8 mouse cellular contexts compared by ENCODE assay signal in the genomic region with DNA sequence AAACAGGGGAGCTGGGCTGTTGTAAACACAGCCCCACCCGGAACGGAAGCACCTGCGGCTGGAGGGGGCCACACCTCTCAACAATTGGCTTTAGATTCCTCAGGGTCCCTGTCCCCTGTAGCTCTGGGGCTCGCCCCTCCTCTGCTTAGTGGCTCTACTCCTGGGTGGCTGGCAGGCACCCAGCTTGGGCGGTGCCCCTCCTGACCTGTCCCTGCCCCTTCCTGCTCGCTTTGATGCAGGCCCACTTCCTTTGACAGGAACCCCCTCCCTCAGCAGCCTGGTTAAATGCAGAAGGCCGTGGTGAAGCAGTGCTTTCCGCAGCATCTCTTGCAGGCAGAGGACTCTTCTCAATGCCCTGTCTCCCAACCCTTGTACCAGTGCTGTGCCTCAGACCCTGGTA. TPM values are rescaled to one million over a fixed set of nuclear protein-coding genes. Genes with fewer than 3 reads are reported as not detected.
DNase-seq lines count a peak whose midpoint lies in the region; ATAC-seq and TF ChIP-seq lines count a peak whose summit lies in the region.

No protein-coding gene starts in this region.

- no peak for ATAC-seq in hindbrain, embryonic 12.5 days (ENCODE audit: low FRiP score)
- no peak for ATAC-seq in hindbrain, embryonic 16.5 days
- ATAC-seq in activated CD4-positive, CD25-positive, alpha-beta regulatory T cell, adult 4 months, result peak; percentile 68
- no peak for ATAC-seq in liver, embryonic 14.5 days (ENCODE audit: insufficient read depth)
- no peak for ATAC-seq in frontal cortex, adult (ENCODE audit: low TSS enrichment)

- no peak for TF ChIP-seq CTCF in liver, embryonic 14.5 days (IDR thresholded peaks at IDR 0.05; ENCODE audit: low read depth)

- WGBS in hindbrain, embryonic 12.5 days, result 81% methylated on average over 8 of the region's 8 CpGs
- whole genome bisulfite sequencing in hindbrain, embryonic 16.5 days, result 65% methylated on average over 8 of the region's 8 CpGs
- WGBS in liver, embryonic 14.5 days (ENCODE audit: insufficient replicate concordance), result 34% methylated on average over 8 of the region's 8 CpGs

- peak overlapping the region; percentile 33; the same call in 1 of the 2 replicates for H3K9ac ChIP-seq in hindbrain, embryonic 12.5 days
- no peak overlapping the region for H3K9ac ChIP-seq in hindbrain, embryonic 16.5 days (ENCODE audit: low read depth, low read length)
- H3K9ac ChIP-seq in liver, embryonic 14.5 days (replicated peaks), result no peak overlapping the region

- peaks cover 28% of the 10 kb centered on the region for H3K4me1 ChIP-seq in hindbrain, embryonic 12.5 days
- H3K4me1 ChIP-seq in hindbrain, embryonic 16.5 days (ENCODE audit: control insufficient read depth, insufficient read depth, low read depth, low read length), result peaks cover 18% of the 10 kb centered on the region
- peaks cover 16 to 25% of the 10 kb centered on the region in 2 experiments for H3K4me1 ChIP-seq in liver, embryonic 14.5 days (replicated peaks; ENCODE audit: control insufficient read depth in 2 of 2, insufficient read depth in 2 of 2, low read length in 1 of 2)

- TF ChIP-seq EP300 in liver, embryonic 14.5 days (IDR thresholded peaks at IDR 0.05; ENCODE audit: low read depth), result no peak

- peak; percentile 56 to 63 for DNase-seq in heart, postnatal 10 days
- DNase-seq in liver, embryonic 14.5 days (ENCODE audit: low read depth in 3 of 3, low spot score in 3 of 3), result no peak
- DNase-seq in spleen, postnatal 10 days (ENCODE audit: low spot score in 2 of 2), result peak; percentile 45 to 80
- DNase-seq in cerebellum, adult 11 months, result no peak

- no peak overlapping the region for H3K4me2 ChIP-seq in hindbrain, embryonic 12.5 days (replicated peaks)
- no peak overlapping the region for H3K4me2 ChIP-seq in hindbrain, embryonic 16.5 days (ENCODE audit: low read length)
- peak overlapping the region; percentile 40 for H3K4me2 ChIP-seq in liver, embryonic 14.5 days (ENCODE audit: low read depth)

- H3K36me3 ChIP-seq in hindbrain, embryonic 12.5 days, result peaks cover 66% of the 10 kb centered on the region
- peaks cover 50% of the 10 kb centered on the region for H3K36me3 ChIP-seq in hindbrain, embryonic 16.5 days (ENCODE audit: control insufficient read depth, insufficient read depth, low read length)
- H3K36me3 ChIP-seq in liver, embryonic 14.5 days (replicated peaks; ENCODE audit: control insufficient read depth, insufficient read depth, low read depth), result peaks cover 44% of the 10 kb centered on the region

- no peaks in the 10 kb centered on the region for H3K9me3 ChIP-seq in hindbrain, embryonic 12.5 days (replicated peaks)
- no peaks in the 10 kb centered on the region for H3K9me3 ChIP-seq in hindbrain, embryonic 16.5 days (ENCODE audit: control insufficient read depth, low read length)
- no peaks in the 10 kb centered on the region for H3K9me3 ChIP-seq in liver, embryonic 14.5 days (ENCODE audit: control insufficient read depth, low read length)

- no peak overlapping the region for H3K4me3 ChIP-seq in hindbrain, embryonic 12.5 days
- no peak overlapping the region for H3K4me3 ChIP-seq in hindbrain, embryonic 16.5 days (ENCODE audit: low read length)
- no peak overlapping the region for H3K4me3 ChIP-seq in liver, embryonic 14.5 days (ENCODE audit: insufficient read depth in 1 of 2, low read depth in 2 of 2, low read length in 2 of 2)

- H3K27me3 ChIP-seq in hindbrain, embryonic 12.5 days, result no peaks in the 10 kb centered on the region
- no peaks in the 10 kb centered on the region for H3K27me3 ChIP-seq in hindbrain, embryonic 16.5 days (replicated peaks; ENCODE audit: control insufficient read depth, insufficient read depth, low read length)
- H3K27me3 ChIP-seq in liver, embryonic 14.5 days (ENCODE audit: control insufficient read depth, insufficient read depth, low read length), result no peaks in the 10 kb centered on the region

- intact Hi-C loops in heart, postnatal 10 days (cut with DNase I), result loop anchor here (5.0 kb wide), 1 partner anchor 39 kb away; no protein-coding TSS in a partner anchor

- H3K27ac ChIP-seq in hindbrain, embryonic 12.5 days, result no peak overlapping the region
- no peak overlapping the region for H3K27ac ChIP-seq in hindbrain, embryonic 16.5 days (ENCODE audit: low read depth, low read length)
- H3K27ac ChIP-seq in liver, embryonic 14.5 days, result no peak overlapping the region

RNA-seq across cellular contexts. Expression of a gene that starts 2.8 kb away (rescaled TPM):
- 982 and 1,135 TPM in 2 replicates for polyA plus RNA-seq in hindbrain, embryonic 12.5 days (2016; fragmentation: Nextera tagmentation; extraction: Ambion mirVana)
- 698 and 709 TPM in 2 replicates for polyA plus RNA-seq in hindbrain, embryonic 16.5 days (2015; fragmentation: Nextera tagmentation; extraction: Ambion mirVana)
- polyA plus RNA-seq in activated CD4-positive, CD25-positive, alpha-beta regulatory T cell, adult 4 months (2017; shearing (Covaris generic)), result 1,000 to 10,000 TPM; 4,562 to 5,652 TPM
- 100 to 1,000 TPM; 752 to 773 TPM for total RNA-seq in heart, postnatal 10 days (2021)
- polyA plus RNA-seq in liver, embryonic 14.5 days (2012; rRNA removed), result 309 and 366 TPM in 2 replicates
- 989 and 1,016 TPM in 2 replicates for polyA plus RNA-seq in liver, embryonic 14.5 days (2014; fragmentation: Nextera tagmentation; extraction: Ambion mirVana)

RNA-seq across cellular contexts. Expression of a gene that starts 7.2 kb away (rescaled TPM):
- polyA plus RNA-seq in hindbrain, embryonic 12.5 days (2016; fragmentation: Nextera tagmentation; extraction: Ambion mirVana), result 977 and 1,019 TPM in 2 replicates
- polyA plus RNA-seq in hindbrain, embryonic 16.5 days (2015; fragmentation: Nextera tagmentation; extraction: Ambion mirVana), result 587 and 622 TPM in 2 replicates
- 1,000 to 10,000 TPM; 7,090 to 8,122 TPM for polyA plus RNA-seq in activated CD4-positive, CD25-positive, alpha-beta regulatory T cell, adult 4 months (2017; shearing (Covaris generic))
- 100 to 1,000 TPM; 809 to 865 TPM for total RNA-seq in heart, postnatal 10 days (2021)
- 534 and 909 TPM in 2 replicates for polyA plus RNA-seq in liver, embryonic 14.5 days (2012; rRNA removed)
- polyA plus RNA-seq in liver, embryonic 14.5 days (2014; fragmentation: Nextera tagmentation; extraction: Ambion mirVana), result 992 and 1,027 TPM in 2 replicates

RNA-seq across cellular contexts. Expression of a gene that starts 14.6 kb away (rescaled TPM):
- 0.31 TPM in 1 of 2 replicates, not detected in the other for polyA plus RNA-seq in hindbrain, embryonic 12.5 days (2016; fragmentation: Nextera tagmentation; extraction: Ambion mirVana)
- polyA plus RNA-seq in hindbrain, embryonic 16.5 days (2015; fragmentation: Nextera tagmentation; extraction: Ambion mirVana), result 0.16 and 0.37 TPM in 2 replicates
- not detected for polyA plus RNA-seq in activated CD4-positive, CD25-positive, alpha-beta regulatory T cell, adult 4 months (2017; shearing (Covaris generic))
- not detected for total RNA-seq in heart, postnatal 10 days (2021)
- polyA plus RNA-seq in liver, embryonic 14.5 days (2012; rRNA removed), result 0.03 TPM in 1 of 2 replicates, not detected in the other
- 0.15 and 0.63 TPM in 2 replicates for polyA plus RNA-seq in liver, embryonic 14.5 days (2014; fragmentation: Nextera tagmentation; extraction: Ambion mirVana)

RNA-seq across cellular contexts. Expression of a gene that starts 14.8 kb away (rescaled TPM):
- 0.52 and 1.6 TPM in 2 replicates for polyA plus RNA-seq in hindbrain, embryonic 12.5 days (2016; fragmentation: Nextera tagmentation; extraction: Ambion mirVana)
- 2.0 and 2.8 TPM in 2 replicates for polyA plus RNA-seq in hindbrain, embryonic 16.5 days (2015; fragmentation: Nextera tagmentation; extraction: Ambion mirVana)
- 100 to 1,000 TPM; 118 to 125 TPM for polyA plus RNA-seq in activated CD4-positive, CD25-positive, alpha-beta regulatory T cell, adult 4 months (2017; shearing (Covaris generic))
- 1 to 10 TPM; 5.7 to 6.5 TPM for total RNA-seq in heart, postnatal 10 days (2021)
- 12.1 and 13.4 TPM in 2 replicates for polyA plus RNA-seq in liver, embryonic 14.5 days (2012; rRNA removed)
- polyA plus RNA-seq in liver, embryonic 14.5 days (2014; fragmentation: Nextera tagmentation; extraction: Ambion mirVana), result 3.9 and 5.5 TPM in 2 replicates

RNA-seq across cellular contexts. Expression of a gene that starts 17.8 kb away (rescaled TPM):
- 20.2 and 21.0 TPM in 2 replicates for polyA plus RNA-seq in hindbrain, embryonic 12.5 days (2016; fragmentation: Nextera tagmentation; extraction: Ambion mirVana)
- polyA plus RNA-seq in hindbrain, embryonic 16.5 days (2015; fragmentation: Nextera tagmentation; extraction: Ambion mirVana), result 34.1 and 40.2 TPM in 2 replicates
- 1 to 10 TPM in 1 of 2 experiments, under 1 TPM in 1; 0.78 to 1.1 TPM for polyA plus RNA-seq in activated CD4-positive, CD25-positive, alpha-beta regulatory T cell, adult 4 months (2017; shearing (Covaris generic))
- 10 to 100 TPM; 65.4 to 69.2 TPM for total RNA-seq in heart, postnatal 10 days (2021)
- polyA plus RNA-seq in liver, embryonic 14.5 days (2012; rRNA removed), result 14.9 and 16.3 TPM in 2 replicates
- polyA plus RNA-seq in liver, embryonic 14.5 days (2014; fragmentation: Nextera tagmentation; extraction: Ambion mirVana), result 35.5 and 35.6 TPM in 2 replicates

Comparison
In these comparisons a context has a peak if more than half of its experiments do, and no peak if none do; other contexts are left out.
1. DNase-seq: peak in heart, postnatal 10 days (2 of 2) and spleen, postnatal 10 days (2 of 2); none in liver, embryonic 14.5 days (0 of 3) and cerebellum, adult 11 months (single experiment).